Mouse (Mus musculus) embryonic facial prominence, embryonic 13.5 days (tissue): ENCODE measurements around the gene Sfn. TPM values are rescaled to one million over a fixed set of nuclear protein-coding genes. Genes with fewer than 3 reads are reported as not detected.

ENCODE experiments used
- ATAC-seq: fragments of 200-750 bp; cut with Nextera tagmentation; 2 replicates; pipeline ENCODE4 v1.8.0; 2017; ENCODE audit warnings: low read depth; ENCODE audit not compliant: insufficient number of reproducible peaks, insufficient read depth, low FRiP score, low TSS enrichment
- H3K27ac ChIP-seq: fragments of 300-500 bp; sonication (generic); 2 replicates; pipeline ENCODE4 v1.5.1; 2015; ENCODE audit warnings: moderate library complexity, mild to moderate bottlenecking, inconsistent platforms
- H3K27me3 ChIP-seq: fragments of 300-500 bp; sonication (generic); 2 replicates; pipeline ENCODE4 v1.6.1; 2015; ENCODE audit warnings: mild to moderate bottlenecking, inconsistent platforms
- H3K36me3 ChIP-seq: fragments of 300-500 bp; sonication (generic); 2 replicates; pipeline ENCODE4 v1.6.1; 2015; ENCODE audit warnings: mild to moderate bottlenecking, inconsistent platforms
- H3K4me1 ChIP-seq: fragments of 300-500 bp; sonication (generic); 2 replicates; pipeline ENCODE4 v1.6.1; 2015; ENCODE audit warnings: inconsistent platforms
- H3K4me2 ChIP-seq: fragments of 300-500 bp; sonication (generic); 2 replicates; pipeline ENCODE4 v1.6.1; 2015; ENCODE audit warnings: moderate library complexity, mild to moderate bottlenecking, inconsistent platforms
- H3K4me3 ChIP-seq: fragments of 300-500 bp; sonication (generic); 2 replicates; pipeline ENCODE4 v1.5.1; 2015; ENCODE audit warnings: mild to moderate bottlenecking, inconsistent platforms
- H3K9ac ChIP-seq: fragments of 300-500 bp; sonication (generic); 2 replicates; pipeline ENCODE4 v1.6.1; 2015; ENCODE audit warnings: mild to moderate bottlenecking, inconsistent platforms
- H3K9me3 ChIP-seq: fragments of 300-500 bp; sonication (generic); 2 replicates; pipeline ENCODE4 v1.6.1; 2016; ENCODE audit warnings: inconsistent platforms
- WGBS: fragments of 180-500 bp; shearing (Covaris S2); methylation state at CpG from one replicate; pipeline ENCODE4 v1.1.7; 2015; ENCODE audit warnings: mixed read lengths; 5-methylcytosine and 5-hydroxymethylcytosine counted together
- microRNA-seq: library from miRNA; unstranded; fragments of <30 nt; microRNA quantifications from one replicate; pipeline ENCODE4, GENCODE M21; 2016
- polyA plus RNA-seq: library from polyadenylated mRNA; unstranded; fragments of >200 nt; fragmentation: Nextera tagmentation; extraction: Ambion mirVana; gene quantifications from 2 replicates; pipeline ENCODE4 v1.2.1, GENCODE M21; 2015

The Sfn gene
- polyA plus RNA-seq, 1 experiment from 2014 or later = 142 TPM

DNA sequence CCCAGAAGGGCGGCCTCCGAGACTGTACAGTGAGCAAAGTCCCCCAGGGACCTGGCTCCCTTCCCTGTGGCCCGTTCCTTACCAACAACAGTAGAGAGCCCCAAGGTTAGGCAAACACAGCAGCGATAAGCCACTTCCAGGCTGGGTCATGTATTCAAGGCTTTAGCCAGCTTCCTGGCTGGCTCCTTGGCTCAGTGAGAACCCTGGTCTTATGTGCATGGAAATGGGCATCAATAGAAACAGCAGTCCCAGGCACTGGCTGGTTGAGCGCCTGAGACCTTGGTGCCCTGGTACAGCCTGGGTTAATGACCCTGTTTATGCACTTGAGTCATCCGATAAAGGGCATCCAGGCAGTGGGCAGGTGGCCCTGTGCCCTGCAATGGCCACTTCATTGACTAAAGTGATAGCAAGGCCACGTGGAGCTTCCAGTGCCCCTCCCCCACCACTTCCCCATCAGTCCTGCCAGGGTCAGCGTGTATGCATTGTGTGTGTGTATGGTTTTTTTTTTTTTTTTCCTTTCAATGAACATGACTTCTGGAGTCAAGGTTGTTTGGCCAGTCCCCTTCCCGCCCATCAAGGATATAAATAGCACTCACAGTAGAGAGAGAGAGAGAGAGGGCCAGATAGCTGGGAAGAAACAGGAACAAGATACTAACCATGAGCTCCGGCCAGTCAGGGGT lies 49.1 kb downstream of the Sfn start, which contains the start of gene Nr0b2:
Nr0b2 (plus strand) TSS at position 609 of the 680 bp plus-strand sequence.
- no peak within 1 kb of the TSS for H3K4me3 ChIP-seq
- peaks cover 11% of the 10 kb centered on the region for H3K27me3 ChIP-seq
- H3K4me2 ChIP-seq = no peak within 1 kb of the TSS
- H3K27ac ChIP-seq = no peak within 1 kb of the TSS
- 71% methylated on average over 10 of the region's 10 CpGs for WGBS
- H3K36me3 ChIP-seq = no peaks in the 10 kb centered on the region
- no peak for ATAC-seq
- no peak within 1 kb of the TSS for H3K9ac ChIP-seq
- H3K9me3 ChIP-seq = no peaks in the 10 kb centered on the region
- H3K4me1 ChIP-seq = no peaks in the 10 kb centered on the region

DNA sequence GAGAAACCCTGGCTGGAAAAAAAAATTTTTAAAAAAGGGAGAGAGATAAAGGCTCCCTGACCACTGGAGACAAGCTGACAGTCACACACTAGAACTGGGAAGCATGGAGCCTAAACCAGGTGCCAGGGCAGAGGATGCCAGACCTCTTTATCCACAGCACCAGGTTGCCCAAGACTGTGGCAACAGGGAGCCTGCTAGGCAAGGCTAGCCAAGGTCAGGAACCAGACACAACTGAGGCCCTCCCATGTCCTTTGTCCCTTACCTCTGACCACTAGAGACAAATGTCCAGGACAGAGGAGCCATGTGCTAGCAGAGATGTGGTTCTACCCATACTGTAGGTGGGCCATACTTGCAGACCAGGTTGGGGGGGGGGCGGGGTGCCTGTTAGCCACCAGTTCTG lies 49.9 kb downstream of the Sfn start:
- 92% methylated on average over 1 of the region's 1 CpGs for WGBS
- no peak for ATAC-seq
- Histone ChIP-seq H3K27ac (no peak overlapping the region), H3K36me3 (no peaks in the 10 kb centered on the region), H3K9me3 (no peaks in the 10 kb centered on the region), H3K4me1 (no peaks in the 10 kb centered on the region), H3K27me3 (peaks cover 11% of the 10 kb centered on the region), H3K4me3 (no peak overlapping the region), H3K9ac (no peak overlapping the region), H3K4me2 (no peak overlapping the region)

Small RNAs within 50 kb of the gene (microRNA-seq; reads per million reads assigned to microRNA genes)
- not detected for gene Gm23158

Other genes starting within 250 kb of the Sfn start
- 13.9 and 14.3 TPM in 2 replicates for gene Wdtc1, start 248.7 kb downstream of the Sfn start, polyA plus RNA-seq
- 8.6 and 9.4 TPM in 2 replicates for gene Slc9a1, start 232.5 kb downstream of the Sfn start, polyA plus RNA-seq
- gene Tent5b, start 122.0 kb downstream of the Sfn start, polyA plus RNA-seq = 1.4 and 1.5 TPM in 2 replicates
- gene Trnp1, start 103.6 kb downstream of the Sfn start, polyA plus RNA-seq = 3.7 and 4.0 TPM in 2 replicates
- 19.9 TPM in 2 replicates for gene Kdf1, start 83.2 kb downstream of the Sfn start, polyA plus RNA-seq
- 331 and 335 TPM in 2 replicates for gene Nudc, start 56.2 kb downstream of the Sfn start, polyA plus RNA-seq
- gene Nr0b2, start 48.8 kb downstream of the Sfn start, polyA plus RNA-seq = not detected in 2 replicates
- gene Gpatch3, start 27.4 kb downstream of the Sfn start, polyA plus RNA-seq = 9.5 and 9.9 TPM in 2 replicates
- gene Gpn2, start 17.8 kb downstream of the Sfn start, polyA plus RNA-seq = 16.4 and 21.2 TPM in 2 replicates
- 3.9 and 4.2 TPM in 2 replicates for gene Zdhhc18, start 48.0 kb upstream of the Sfn start, polyA plus RNA-seq
- 17.1 and 17.4 TPM in 2 replicates for gene Pigv, start 70.5 kb upstream of the Sfn start, polyA plus RNA-seq
- 36.0 and 36.4 TPM in 2 replicates for gene Arid1a, start 154.6 kb upstream of the Sfn start, polyA plus RNA-seq